Mouse (Mus musculus) telencephalon, adult 2 months (tissue): ENCODE results near the gene Slbp.

ENCODE experiments used
- DNase-seq: peaks from one replicate; pipeline ENCODE4 v3.0.0-alpha.2; 2011; ENCODE audit warnings: low read depth, low spot score

The Slbp gene

GRCm38 (mm10) chr5:33630061-33630460 lies 22.3 kb downstream of the Slbp start:
- DNase-seq, result no peak

- DNase-seq, result peak; percentile 92
These were observed 22.9 kb downstream of the Slbp start, which contains the start of the genes Fam53a and Gm9903 for GRCm38 (mm10) chr5:33629301-33629987. TSS of gene Fam53a (minus strand) at chr5:33629635. TSS of gene Gm9903 (plus strand) at chr5:33629925.

GRCm38 (mm10) chr5:33628820-33629300 lies 23.5 kb downstream of the Slbp start:
- no peak for DNase-seq

- no peak for DNase-seq
These were observed 24.4 kb downstream of the Slbp start for GRCm38 (mm10) chr5:33627968-33628367.

- DNase-seq, result no peak
These were observed 28.6 kb downstream of the Slbp start for GRCm38 (mm10) chr5:33623766-33624165.

- DNase-seq, result no peak
These were observed 29.7 kb downstream of the Slbp start for GRCm38 (mm10) chr5:33622671-33623070.

- no peak for DNase-seq
These were observed 38.0 kb downstream of the Slbp start for GRCm38 (mm10) chr5:33614391-33614790.

- no peak for DNase-seq
These were observed 40.6 kb downstream of the Slbp start for GRCm38 (mm10) chr5:33611795-33612194.

- no peak for DNase-seq
These were observed 43.1 kb downstream of the Slbp start for GRCm38 (mm10) chr5:33609226-33609625.

GRCm38 (mm10) chr5:33607434-33607833 lies 44.9 kb downstream of the Slbp start:
- no peak for DNase-seq

- no peak for DNase-seq
These were observed 45.7 kb downstream of the Slbp start for GRCm38 (mm10) chr5:33606631-33607030.

GRCm38 (mm10) chr5:33605314-33605713 lies 47.1 kb downstream of the Slbp start:
- no peak for DNase-seq

GRCm38 (mm10) chr5:33593620-33594019 lies 58.8 kb downstream of the Slbp start:
- DNase-seq, result no peak

- peak; percentile 39 for DNase-seq
These were observed 63.0 kb downstream of the Slbp start for GRCm38 (mm10) chr5:33589221-33589888.

- DNase-seq, result no peak
These were observed 64.3 kb downstream of the Slbp start for GRCm38 (mm10) chr5:33588066-33588465.

- DNase-seq, result no peak
These were observed 64.8 kb downstream of the Slbp start for GRCm38 (mm10) chr5:33587498-33588058.
